Mouse (Mus musculus): Measurements from ENCODE around the gene Gm4869. TPM values are rescaled to one million over a fixed set of nuclear protein-coding genes. Genes with fewer than 3 reads are reported as not detected.
"Not testable (repeated sequence)": the region's sequence is repeated elsewhere in the genome, so short reads cannot be mapped to it uniquely, and the experiment has no call there.

Gene Gm4869
- polyA plus RNA-seq, 1 experiment from 2014 or later = not detected

- ATAC-seq (ENCODE audit: insufficient number of reproducible peaks, low FRiP score, low TSS enrichment, low read depth) = no peak
These were observed 27.3 kb upstream of the Gm4869 start for GRCm38 (mm10) chr5:140418106-140418488.

GRCm38 (mm10) chr5:140418489-140419441 lies 26.7 kb upstream of the Gm4869 start, which contains the start of gene Eif3b:
Eif3b (plus strand) TSS chr5:140419328.
- under 1% methylated on average over 65 of the region's 65 CpGs for WGBS
- H3K4me3 ChIP-seq (ENCODE audit: low read depth, low read length) = peak within 1 kb of the TSS; percentile 99
- DNase-seq (ENCODE audit: low spot score) (peak; percentile 90), ATAC-seq (ENCODE audit: insufficient number of reproducible peaks, low FRiP score, low TSS enrichment, low read depth) (peak; percentile 87)
- peaks cover 7% of the 10 kb centered on the region for H3K4me1 ChIP-seq (ENCODE audit: control insufficient read depth, insufficient read depth, low read length)
- no peaks in the 10 kb centered on the region for H3K27me3 ChIP-seq (ENCODE audit: control insufficient read depth, insufficient read depth, low read length)
- H3K27ac ChIP-seq (replicated peaks; ENCODE audit: low read depth, low read length) = peak within 1 kb of the TSS; percentile 88
- H3K9me3 ChIP-seq (ENCODE audit: control insufficient read depth, low read length) = no peaks in the 10 kb centered on the region
- H3K36me3 ChIP-seq (ENCODE audit: control insufficient read depth, insufficient read depth, low read length) = peaks cover 5% of the 10 kb centered on the region
- peak within 1 kb of the TSS; percentile 95 for H3K9ac ChIP-seq (ENCODE audit: low read length)
- H3K4me2 ChIP-seq (ENCODE audit: low read depth, severe bottlenecking) = peak within 1 kb of the TSS; percentile 84

More at GRCm38 (mm10) chr5:140418106-140418488, 27.3 kb upstream of the Gm4869 start:
- H3K4me2 ChIP-seq (ENCODE audit: low read depth, severe bottlenecking) = peak overlapping the region; percentile 65
- H3K27me3 ChIP-seq (ENCODE audit: control insufficient read depth, insufficient read depth, low read length) = no peaks in the 10 kb centered on the region
- WGBS = under 1% methylated on average over 12 of the region's 12 CpGs
- peaks cover 7% of the 10 kb centered on the region for H3K4me1 ChIP-seq (ENCODE audit: control insufficient read depth, insufficient read depth, low read length)
- H3K27ac ChIP-seq (replicated peaks; ENCODE audit: low read depth, low read length) = peak overlapping the region; percentile 88
- peak overlapping the region; percentile 88 for H3K9ac ChIP-seq (ENCODE audit: low read length)
- DNase-seq (ENCODE audit: low spot score) = peak; percentile 38
- H3K4me3 ChIP-seq (ENCODE audit: low read depth, low read length) = peak overlapping the region; percentile 99
- H3K9me3 ChIP-seq (ENCODE audit: control insufficient read depth, low read length) = no peaks in the 10 kb centered on the region
- H3K36me3 ChIP-seq (ENCODE audit: control insufficient read depth, insufficient read depth, low read length) = peaks cover 5% of the 10 kb centered on the region

GRCm38 (mm10) chr5:140419442-140420080 lies 25.9 kb upstream of the Gm4869 start:
- no peaks in the 10 kb centered on the region for H3K9me3 ChIP-seq (ENCODE audit: control insufficient read depth, low read length)
- under 1% methylated on average over 45 of the region's 62 CpGs for WGBS
- H3K27ac ChIP-seq (replicated peaks; ENCODE audit: low read depth, low read length) = peak overlapping the region; percentile 4
- H3K27me3 ChIP-seq (ENCODE audit: control insufficient read depth, insufficient read depth, low read length) = no peaks in the 10 kb centered on the region
- DNase-seq (ENCODE audit: low spot score) (peak; percentile 50), ATAC-seq (ENCODE audit: insufficient number of reproducible peaks, low FRiP score, low TSS enrichment, low read depth) (no peak)
- H3K4me2 ChIP-seq (ENCODE audit: low read depth, severe bottlenecking) = peak overlapping the region; percentile 84
- H3K36me3 ChIP-seq (ENCODE audit: control insufficient read depth, insufficient read depth, low read length) = peaks cover 6% of the 10 kb centered on the region
- peak overlapping the region; percentile 99 for H3K4me3 ChIP-seq (ENCODE audit: low read depth, low read length)
- H3K9ac ChIP-seq (ENCODE audit: low read length) = peak overlapping the region; percentile 95
- H3K4me1 ChIP-seq (ENCODE audit: control insufficient read depth, insufficient read depth, low read length) = peaks cover 7% of the 10 kb centered on the region

- ATAC-seq (ENCODE audit: insufficient number of reproducible peaks, low FRiP score, low TSS enrichment, low read depth) (no peak), DNase-seq (ENCODE audit: low spot score) (no peak)
- no peaks in the 10 kb centered on the region for H3K9me3 ChIP-seq (ENCODE audit: control insufficient read depth, low read length)
- H3K4me2 ChIP-seq (ENCODE audit: low read depth, severe bottlenecking) = peak overlapping the region; percentile 84
- H3K4me3 ChIP-seq (ENCODE audit: low read depth, low read length) = peak overlapping the region; percentile 99
- peaks cover 9% of the 10 kb centered on the region for H3K36me3 ChIP-seq (ENCODE audit: control insufficient read depth, insufficient read depth, low read length)
- peaks cover 7% of the 10 kb centered on the region for H3K4me1 ChIP-seq (ENCODE audit: control insufficient read depth, insufficient read depth, low read length)
- peak overlapping the region; percentile 47 for H3K9ac ChIP-seq (ENCODE audit: low read length)
- H3K27ac ChIP-seq (replicated peaks; ENCODE audit: low read depth, low read length) = no peak overlapping the region
- no peaks in the 10 kb centered on the region for H3K27me3 ChIP-seq (ENCODE audit: control insufficient read depth, insufficient read depth, low read length)
- WGBS = 69% methylated on average over 4 of the region's 4 CpGs
These were observed 24.8 kb upstream of the Gm4869 start for GRCm38 (mm10) chr5:140420616-140421015.

- no peaks in the 10 kb centered on the region for H3K27me3 ChIP-seq (ENCODE audit: control insufficient read depth, insufficient read depth, low read length)
- H3K4me1 ChIP-seq (ENCODE audit: control insufficient read depth, insufficient read depth, low read length) = peaks cover 7% of the 10 kb centered on the region
- no peaks in the 10 kb centered on the region for H3K9me3 ChIP-seq (ENCODE audit: control insufficient read depth, low read length)
- H3K4me2 ChIP-seq (ENCODE audit: low read depth, severe bottlenecking) = no peak overlapping the region
- H3K27ac ChIP-seq (replicated peaks; ENCODE audit: low read depth, low read length) = no peak overlapping the region
- H3K9ac ChIP-seq (ENCODE audit: low read length) = no peak overlapping the region
- DNase-seq (ENCODE audit: low spot score) (no peak), ATAC-seq (ENCODE audit: insufficient number of reproducible peaks, low FRiP score, low TSS enrichment, low read depth) (no peak)
- 96% methylated on average over 17 of the region's 17 CpGs for WGBS
- H3K36me3 ChIP-seq (ENCODE audit: control insufficient read depth, insufficient read depth, low read length) = peaks cover 32% of the 10 kb centered on the region
- H3K4me3 ChIP-seq (ENCODE audit: low read depth, low read length) = no peak overlapping the region
These were observed 20.2 kb upstream of the Gm4869 start for GRCm38 (mm10) chr5:140425016-140425783.

- not testable (repeated sequence) for ATAC-seq (ENCODE audit: insufficient number of reproducible peaks, low FRiP score, low TSS enrichment, low read depth); H3K27me3 ChIP-seq (ENCODE audit: control insufficient read depth, insufficient read depth, low read length); H3K9ac ChIP-seq (ENCODE audit: low read length); H3K4me2 ChIP-seq (ENCODE audit: low read depth, severe bottlenecking); H3K4me1 ChIP-seq (ENCODE audit: control insufficient read depth, insufficient read depth, low read length); H3K4me3 ChIP-seq (ENCODE audit: low read depth, low read length); H3K27ac ChIP-seq (replicated peaks; ENCODE audit: low read depth, low read length); H3K9me3 ChIP-seq (ENCODE audit: control insufficient read depth, low read length); DNase-seq (ENCODE audit: low spot score)
- 92% methylated on average over 2 of the region's 6 CpGs for WGBS
- H3K36me3 ChIP-seq (ENCODE audit: control insufficient read depth, insufficient read depth, low read length) = peaks cover 53% of the 10 kb centered on the region
These were observed 6.3 kb upstream of the Gm4869 start for GRCm38 (mm10) chr5:140439117-140439516.

GRCm38 (mm10) chr5:140441406-140441805 lies 4.0 kb upstream of the Gm4869 start:
- 89% methylated on average over 3 of the region's 3 CpGs for WGBS
- no peak overlapping the region for H3K27ac ChIP-seq (replicated peaks; ENCODE audit: low read depth, low read length)
- H3K36me3 ChIP-seq (ENCODE audit: control insufficient read depth, insufficient read depth, low read length) = peaks cover 47% of the 10 kb centered on the region
- DNase-seq (ENCODE audit: low spot score) = no peak
- H3K27me3 ChIP-seq (ENCODE audit: control insufficient read depth, insufficient read depth, low read length) = no peaks in the 10 kb centered on the region
- H3K9me3 ChIP-seq (ENCODE audit: control insufficient read depth, low read length) = no peaks in the 10 kb centered on the region
- H3K9ac ChIP-seq (ENCODE audit: low read length) = no peak overlapping the region
- no peak overlapping the region for H3K4me2 ChIP-seq (ENCODE audit: low read depth, severe bottlenecking)
- ATAC-seq (ENCODE audit: insufficient number of reproducible peaks, low FRiP score, low TSS enrichment, low read depth) = no peak
- H3K4me1 ChIP-seq (ENCODE audit: control insufficient read depth, insufficient read depth, low read length) = no peaks in the 10 kb centered on the region
- H3K4me3 ChIP-seq (ENCODE audit: low read depth, low read length) = no peak overlapping the region

- H3K27me3 ChIP-seq (ENCODE audit: control insufficient read depth, insufficient read depth, low read length) = no peaks in the 10 kb centered on the region
- H3K27ac ChIP-seq (replicated peaks; ENCODE audit: low read depth, low read length) = no peak overlapping the region
- no peaks in the 10 kb centered on the region for H3K4me1 ChIP-seq (ENCODE audit: control insufficient read depth, insufficient read depth, low read length)
- H3K4me2 ChIP-seq (ENCODE audit: low read depth, severe bottlenecking) = no peak overlapping the region
- DNase-seq (ENCODE audit: low spot score) (no peak), ATAC-seq (ENCODE audit: insufficient number of reproducible peaks, low FRiP score, low TSS enrichment, low read depth) (no peak)
- no peak overlapping the region for H3K4me3 ChIP-seq (ENCODE audit: low read depth, low read length)
- H3K9ac ChIP-seq (ENCODE audit: low read length) = no peak overlapping the region
- H3K36me3 ChIP-seq (ENCODE audit: control insufficient read depth, insufficient read depth, low read length) = peaks cover 32% of the 10 kb centered on the region; the same call in 1 of the 2 replicates
- H3K9me3 ChIP-seq (ENCODE audit: control insufficient read depth, low read length) = no peaks in the 10 kb centered on the region
- WGBS = 91% methylated on average over 4 of the region's 4 CpGs
These were observed 1.4 kb upstream of the Gm4869 start for GRCm38 (mm10) chr5:140444012-140444411.
